Mouse (Mus musculus): ENCODE measurements around the gene 1110008L16Rik. TPM values are rescaled to one million over a fixed set of nuclear protein-coding genes. Genes with fewer than 3 reads are reported as not detected.

The 1110008L16Rik gene
- polyA plus RNA-seq, 1 experiment from 2014 or later: 14.1 TPM

- Histone ChIP-seq H3K4me3 (replicated peaks) (peak overlapping the region; percentile 94), H3K36me3 (replicated peaks) (peaks cover 7% of the 10 kb centered on the region; the same call in 1 of the 2 replicates), H3K9me3 (no peaks in the 10 kb centered on the region), H3K27me3 (no peaks in the 10 kb centered on the region), H3K4me1 (peaks cover 15% of the 10 kb centered on the region), H3K27ac (peak overlapping the region; percentile 87), H3K4me2 (peak overlapping the region; percentile 95), H3K9ac (peak overlapping the region; percentile 93)
- WGBS: 1% methylated on average over 20 of the region's 20 CpGs
- no peak for ATAC-seq (ENCODE audit: low FRiP score)
These were observed 99.8 kb downstream of the 1110008L16Rik start for GRCm38 (mm10) chr12:55399128-55399677.

- H3K4me1 ChIP-seq: no peaks in the 10 kb centered on the region
- peaks cover 47% of the 10 kb centered on the region for H3K36me3 ChIP-seq (replicated peaks)
- no peak overlapping the region for H3K4me2 ChIP-seq
- no peaks in the 10 kb centered on the region for H3K27me3 ChIP-seq
- no peak for ATAC-seq (ENCODE audit: low FRiP score)
- no peak overlapping the region for H3K4me3 ChIP-seq (replicated peaks)
- no peaks in the 10 kb centered on the region for H3K9me3 ChIP-seq
- no peak overlapping the region for H3K9ac ChIP-seq
- WGBS: 98% methylated on average over 5 of the region's 5 CpGs
- no peak overlapping the region for H3K27ac ChIP-seq
These were observed 108.5 kb downstream of the 1110008L16Rik start for GRCm38 (mm10) chr12:55407888-55408287.

DNA sequence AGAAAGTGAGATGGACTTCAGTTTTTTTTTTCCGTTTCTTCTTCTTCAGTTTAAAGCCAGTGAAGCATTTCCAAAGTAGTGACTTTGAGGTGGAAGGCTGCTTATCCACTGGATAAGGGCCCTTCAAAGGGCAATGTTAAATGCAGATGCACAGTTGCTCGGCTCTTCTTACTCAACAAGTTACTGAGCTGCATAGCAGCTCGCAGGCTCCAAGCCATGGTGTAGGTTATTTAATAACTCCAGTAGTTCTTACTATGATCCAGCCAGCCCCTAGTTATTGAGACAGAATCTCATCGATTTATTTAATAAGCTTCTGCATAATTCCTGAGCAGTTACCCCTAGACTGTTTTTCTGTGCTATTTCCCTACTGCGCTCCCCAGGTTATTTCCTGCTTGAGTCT is 115.9 kb downstream of the 1110008L16Rik start:
- Histone ChIP-seq H3K36me3 (replicated peaks) (peaks cover 82% of the 10 kb centered on the region), H3K4me1 (no peaks in the 10 kb centered on the region), H3K27me3 (no peaks in the 10 kb centered on the region), H3K4me3 (replicated peaks) (no peak overlapping the region), H3K4me2 (no peak overlapping the region), H3K9ac (no peak overlapping the region), H3K9me3 (no peaks in the 10 kb centered on the region), H3K27ac (no peak overlapping the region)
- ATAC-seq (ENCODE audit: low FRiP score): no peak
- WGBS: 94% methylated on average over 5 of the region's 5 CpGs

DNA sequence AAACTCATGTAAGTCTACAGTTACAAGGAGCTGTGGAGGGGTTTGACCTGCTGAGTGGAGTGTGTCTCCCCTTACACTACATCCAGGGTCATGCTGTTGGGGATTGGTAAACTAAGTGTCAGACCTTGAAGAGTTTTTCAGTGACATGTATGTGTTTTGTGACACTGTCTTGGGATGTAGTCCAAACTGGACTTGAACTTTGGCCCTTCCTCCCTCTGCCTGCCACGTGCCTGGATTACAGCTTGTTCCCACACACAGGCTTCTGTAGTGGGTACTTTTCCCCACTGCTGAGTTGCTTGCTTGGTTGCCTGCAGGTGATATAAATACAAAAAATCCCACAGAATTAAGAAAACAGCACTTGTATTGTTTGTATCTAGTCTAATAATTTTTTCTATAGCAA is 116.4 kb downstream of the 1110008L16Rik start:
- no peaks in the 10 kb centered on the region for H3K9me3 ChIP-seq
- H3K36me3 ChIP-seq (replicated peaks): peaks cover 84% of the 10 kb centered on the region
- H3K4me3 ChIP-seq (replicated peaks): no peak overlapping the region
- no peaks in the 10 kb centered on the region for H3K4me1 ChIP-seq
- H3K4me2 ChIP-seq: no peak overlapping the region
- H3K27ac ChIP-seq: no peak overlapping the region
- H3K9ac ChIP-seq: no peak overlapping the region
- no peak for ATAC-seq (ENCODE audit: low FRiP score)
- WGBS: 100% methylated on average over 1 of the region's 1 CpGs
- H3K27me3 ChIP-seq: no peaks in the 10 kb centered on the region

GRCm38 (mm10) chr12:55420220-55420619 is 120.8 kb downstream of the 1110008L16Rik start:
- Histone ChIP-seq H3K9ac (no peak overlapping the region), H3K9me3 (no peaks in the 10 kb centered on the region), H3K36me3 (replicated peaks) (peaks cover 49% of the 10 kb centered on the region), H3K27me3 (no peaks in the 10 kb centered on the region), H3K4me3 (replicated peaks) (no peak overlapping the region), H3K27ac (no peak overlapping the region), H3K4me2 (no peak overlapping the region), H3K4me1 (no peaks in the 10 kb centered on the region)
- ATAC-seq (ENCODE audit: low FRiP score): no peak
- WGBS: 94% methylated on average over 24 of the region's 24 CpGs

- 54% methylated on average over 3 of the region's 3 CpGs for WGBS
- no peak overlapping the region for H3K27ac ChIP-seq
- H3K27me3 ChIP-seq: no peaks in the 10 kb centered on the region
- H3K36me3 ChIP-seq (replicated peaks): peaks cover 31% of the 10 kb centered on the region
- no peaks in the 10 kb centered on the region for H3K4me1 ChIP-seq
- no peak overlapping the region for H3K4me2 ChIP-seq
- no peaks in the 10 kb centered on the region for H3K9me3 ChIP-seq
- H3K4me3 ChIP-seq (replicated peaks): no peak overlapping the region
- no peak for ATAC-seq (ENCODE audit: low FRiP score)
- no peak overlapping the region for H3K9ac ChIP-seq
These were observed 122.7 kb downstream of the 1110008L16Rik start for GRCm38 (mm10) chr12:55422057-55422456.

GRCm38 (mm10) chr12:55426300-55426699 is 126.9 kb downstream of the 1110008L16Rik start:
- no peak overlapping the region for H3K9ac ChIP-seq
- no peak overlapping the region for H3K4me3 ChIP-seq (replicated peaks)
- H3K27me3 ChIP-seq: no peaks in the 10 kb centered on the region
- H3K36me3 ChIP-seq (replicated peaks): no peaks in the 10 kb centered on the region
- 92% methylated on average over 7 of the region's 7 CpGs for whole genome bisulfite sequencing
- ATAC-seq (ENCODE audit: low FRiP score): no peak
- no peak overlapping the region for H3K27ac ChIP-seq
- no peak overlapping the region for H3K4me2 ChIP-seq
- H3K4me1 ChIP-seq: no peaks in the 10 kb centered on the region
- no peaks in the 10 kb centered on the region for H3K9me3 ChIP-seq

GRCm38 (mm10) chr12:55429201-55429600 is 129.8 kb downstream of the 1110008L16Rik start:
- 88% methylated on average over 8 of the region's 8 CpGs for WGBS
- no peak overlapping the region for H3K27ac ChIP-seq

GRCm38 (mm10) chr12:55429956-55430355 is 130.6 kb downstream of the 1110008L16Rik start:
- Histone ChIP-seq H3K4me1 (no peaks in the 10 kb centered on the region), H3K27ac (no peak overlapping the region), H3K4me3 (replicated peaks) (no peak overlapping the region), H3K27me3 (no peaks in the 10 kb centered on the region), H3K4me2 (no peak overlapping the region), H3K36me3 (replicated peaks) (no peaks in the 10 kb centered on the region), H3K9me3 (no peaks in the 10 kb centered on the region), H3K9ac (no peak overlapping the region)
- 90% methylated on average over 4 of the region's 4 CpGs for WGBS
- no peak for ATAC-seq (ENCODE audit: low FRiP score)

More at GRCm38 (mm10) chr12:55429201-55429600, 129.8 kb downstream of the 1110008L16Rik start:
- ATAC-seq (ENCODE audit: low FRiP score): no peak
- H3K9ac ChIP-seq: no peak overlapping the region
- no peaks in the 10 kb centered on the region for H3K36me3 ChIP-seq (replicated peaks)
- no peaks in the 10 kb centered on the region for H3K9me3 ChIP-seq
- H3K4me1 ChIP-seq: no peaks in the 10 kb centered on the region
- H3K27me3 ChIP-seq: no peaks in the 10 kb centered on the region
- no peak overlapping the region for H3K4me2 ChIP-seq
- no peak overlapping the region for H3K4me3 ChIP-seq (replicated peaks)

Other genes starting within 250 kb of the 1110008L16Rik start
- 35.8 and 36.7 TPM in 2 replicates for gene 2700097O09Rik, start 219.5 kb upstream of the 1110008L16Rik start, polyA plus RNA-seq (2016; fragmentation: Nextera tagmentation; extraction: Ambion mirVana)
- gene Srp54a, start 219.3 kb upstream of the 1110008L16Rik start, polyA plus RNA-seq (2016; fragmentation: Nextera tagmentation; extraction: Ambion mirVana): 144 and 166 TPM in 2 replicates
- 16.2 and 19.1 TPM in 2 replicates for gene Fam177a, start 175.1 kb upstream of the 1110008L16Rik start, polyA plus RNA-seq (2016; fragmentation: Nextera tagmentation; extraction: Ambion mirVana)
- gene Srp54b, start 144.5 kb upstream of the 1110008L16Rik start, polyA plus RNA-seq (2016; fragmentation: Nextera tagmentation; extraction: Ambion mirVana): 60.5 and 62.2 TPM in 2 replicates
- gene 1700047I17Rik2, start 100.0 kb upstream of the 1110008L16Rik start, polyA plus RNA-seq (2016; fragmentation: Nextera tagmentation; extraction: Ambion mirVana): 0.86 TPM in 1 of 2 replicates, not detected in the other
- 74.9 and 79.2 TPM in 2 replicates for gene Srp54c, start 69.4 kb upstream of the 1110008L16Rik start, polyA plus RNA-seq (2016; fragmentation: Nextera tagmentation; extraction: Ambion mirVana)
- gene Ppp2r3c, start 3.4 kb downstream of the 1110008L16Rik start, polyA plus RNA-seq (2016; fragmentation: Nextera tagmentation; extraction: Ambion mirVana): 27.1 and 28.3 TPM in 2 replicates
- 425 and 437 TPM in 2 replicates for gene Psma6, start 84.6 kb downstream of the 1110008L16Rik start, polyA plus RNA-seq (2016; fragmentation: Nextera tagmentation; extraction: Ambion mirVana)
- gene Nfkbia, start 193.1 kb downstream of the 1110008L16Rik start, polyA plus RNA-seq (2016; fragmentation: Nextera tagmentation; extraction: Ambion mirVana): 36.4 and 39.6 TPM in 2 replicates